Mouse (Mus musculus): ENCODE results near the gene Pde5a.
A peak's percentile ranks its signal among the peaks of the same experiment; 100 is the strongest.

The Pde5a gene

GRCm38 (mm10) chr3:122860573-122861498 lies 132.1 kb downstream of the Pde5a start:
- TF ChIP-seq GATA4 (IDR thresholded peaks at IDR 0.05; ENCODE audit: insufficient replicate concordance, low read length): no peak

GRCm38 (mm10) chr3:122865092-122865491 lies 136.3 kb downstream of the Pde5a start:
- no peak for TF ChIP-seq GATA4 (IDR thresholded peaks at IDR 0.05; ENCODE audit: insufficient replicate concordance, low read length)

- no peak for TF ChIP-seq GATA4 (IDR thresholded peaks at IDR 0.05; ENCODE audit: insufficient replicate concordance, low read length)
Observed at GRCm38 (mm10) chr3:122868270-122868669, 139.5 kb downstream of the Pde5a start.

- no peak for TF ChIP-seq GATA4 (IDR thresholded peaks at IDR 0.05; ENCODE audit: insufficient replicate concordance, low read length)
Observed at GRCm38 (mm10) chr3:122871596-122871995, 142.8 kb downstream of the Pde5a start.

GRCm38 (mm10) chr3:122876870-122877269 lies 148.1 kb downstream of the Pde5a start:
- no peak for TF ChIP-seq GATA4 (IDR thresholded peaks at IDR 0.05; ENCODE audit: insufficient replicate concordance, low read length)

GRCm38 (mm10) chr3:122877543-122877942 lies 148.8 kb downstream of the Pde5a start:
- TF ChIP-seq GATA4 (IDR thresholded peaks at IDR 0.05; ENCODE audit: insufficient replicate concordance, low read length): no peak

GRCm38 (mm10) chr3:122878705-122879315 lies 150.1 kb downstream of the Pde5a start:
- no peak for TF ChIP-seq GATA4 (IDR thresholded peaks at IDR 0.05; ENCODE audit: insufficient replicate concordance, low read length)

GRCm38 (mm10) chr3:122887505-122888301 lies 159.0 kb downstream of the Pde5a start:
- TF ChIP-seq GATA4 (IDR thresholded peaks at IDR 0.05; ENCODE audit: insufficient replicate concordance, low read length): peak; percentile 69; the same call in 1 of the 2 replicates

GRCm38 (mm10) chr3:122888371-122888819 lies 159.6 kb downstream of the Pde5a start:
- no peak for TF ChIP-seq GATA4 (IDR thresholded peaks at IDR 0.05; ENCODE audit: insufficient replicate concordance, low read length)

- no peak for TF ChIP-seq GATA4 (IDR thresholded peaks at IDR 0.05; ENCODE audit: insufficient replicate concordance, low read length)
Observed at GRCm38 (mm10) chr3:122894772-122895171, 166.0 kb downstream of the Pde5a start, which contains the start of gene Fabp2. Gene Fabp2, plus strand, starts transcription at chr3:122895072.

GRCm38 (mm10) chr3:122895189-122895731 lies 166.5 kb downstream of the Pde5a start:
- peak; percentile 87; the same call in 1 of the 2 replicates for TF ChIP-seq GATA4 (IDR thresholded peaks at IDR 0.05; ENCODE audit: insufficient replicate concordance, low read length)

- no peak for TF ChIP-seq GATA4 (IDR thresholded peaks at IDR 0.05; ENCODE audit: insufficient replicate concordance, low read length)
Observed at GRCm38 (mm10) chr3:122898254-122898653, 169.5 kb downstream of the Pde5a start.

- no peak for TF ChIP-seq GATA4 (IDR thresholded peaks at IDR 0.05; ENCODE audit: insufficient replicate concordance, low read length)
Observed at GRCm38 (mm10) chr3:122903746-122904433, 175.1 kb downstream of the Pde5a start.

- no peak for TF ChIP-seq GATA4 (IDR thresholded peaks at IDR 0.05; ENCODE audit: insufficient replicate concordance, low read length)
Observed at GRCm38 (mm10) chr3:122907841-122908240, 179.1 kb downstream of the Pde5a start.

Data from liver, adult (tissue).